Mouse (Mus musculus) spleen, postnatal 14 days (tissue): ENCODE results near the gene Lgr5.
A peak's percentile ranks its signal among the peaks of the same experiment; 100 is the strongest.

Experiments used
- DNase-seq, 2 experiments: peaks; one replicate each; pipeline ENCODE4 v3.0.0; 2021 to 2022; ENCODE audit warnings: low spot score in 2 of 2

Lgr5 gene

DNA sequence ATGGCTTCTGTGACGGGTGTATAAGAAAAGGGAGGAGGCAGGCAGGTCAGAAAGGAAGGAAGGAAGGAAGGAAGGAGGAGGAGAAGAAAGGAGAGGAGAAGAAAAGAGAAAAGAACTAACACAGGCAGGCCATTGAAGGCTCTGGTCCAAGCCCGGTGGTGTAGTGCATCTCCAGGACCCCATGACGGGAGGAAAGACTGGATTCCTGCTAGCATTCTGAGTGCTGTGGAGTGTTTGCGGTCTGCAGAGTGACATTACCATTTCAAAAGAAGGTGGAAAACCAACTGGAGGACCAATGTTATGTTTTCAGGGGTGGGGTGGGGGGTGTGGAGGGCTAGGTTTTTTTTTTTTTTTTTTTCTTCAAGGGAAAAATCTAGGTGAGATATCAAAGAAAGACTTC, 165.6 kb downstream of the Lgr5 start:
- no peak for DNase-seq

GRCm38 (mm10) chr10:115414056-115414455, 173.5 kb downstream of the Lgr5 start:
- no peak for DNase-seq

- DNase-seq = no peak
Measured at GRCm38 (mm10) chr10:115413496-115413895, 174.1 kb downstream of the Lgr5 start.

GRCm38 (mm10) chr10:115406393-115406792, 181.2 kb downstream of the Lgr5 start:
- DNase-seq = peak; percentile 11 to 48
